Mouse (Mus musculus) ES-E14 (cell line): Measurements from ENCODE around the gene Ankrd66. TPM values are rescaled to one million over a fixed set of nuclear protein-coding genes. Genes with fewer than 3 reads are reported as not detected.

Experiments used
- DNase-seq: peaks from one replicate; pipeline ENCODE4 v3.0.0-alpha.2; 2013; ENCODE audit warnings: low read depth, low spot score
- H3K27ac ChIP-seq: 2 replicates; pipeline ENCODE4 v1.5.1; 2012; ENCODE audit warnings: low read depth, mild to moderate bottlenecking, low read length, moderate library complexity, mixed read lengths; ENCODE audit not compliant: poor library complexity, insufficient read depth, severe bottlenecking
- H3K36me3 ChIP-seq: 2 replicates; pipeline ENCODE4 v1.6.1; 2012; ENCODE audit warnings: mild to moderate bottlenecking, low read length, moderate library complexity, mixed read lengths; ENCODE audit not compliant: control insufficient read depth, poor library complexity, insufficient read depth, severe bottlenecking
- H3K4me1 ChIP-seq, 2 experiments: fragments of 150-350 bp in 1 of 2; sonication (generic) in 1 of 2; 2 replicates each; pipeline ENCODE4 v1.6.1; 2012; ENCODE audit warnings: low read length in 2 of 2, mild to moderate bottlenecking in 1 of 2, mixed read lengths in 1 of 2; ENCODE audit not compliant: control insufficient read depth in 2 of 2, insufficient read depth in 2 of 2, poor library complexity in 1 of 2
- H3K4me3 ChIP-seq, 2 experiments: fragments of 150-350 bp in 1 of 2; sonication (generic) in 1 of 2; 2 replicates each; pipeline ENCODE4 v1.5.1; 2012; ENCODE audit warnings: low read length in 2 of 2, low read depth in 1 of 2, mild to moderate bottlenecking in 1 of 2, mixed read lengths in 1 of 2; ENCODE audit not compliant: insufficient read depth in 1 of 2, poor library complexity in 1 of 2, severe bottlenecking in 1 of 2
- H3K9ac ChIP-seq: 2 replicates; pipeline ENCODE4 v1.6.1; 2012; ENCODE audit warnings: low read depth, mild to moderate bottlenecking, low read length, mixed read lengths; ENCODE audit not compliant: poor library complexity, insufficient read depth, severe bottlenecking
- H3K9me3 ChIP-seq: fragments of 150-350 bp; sonication (generic); 2 replicates; pipeline ENCODE4 v1.6.1; 2012; ENCODE audit warnings: low read depth, mild to moderate bottlenecking, low read length; ENCODE audit not compliant: control insufficient read depth, insufficient read depth
- HCFC1 ChIP-seq: IDR thresholded peaks from 2 replicates; pipeline ENCODE4 v1.6.1; 2012; ENCODE audit warnings: low read length, inconsistent platforms, borderline replicate concordance; ENCODE audit not compliant: insufficient read depth
- MAFK ChIP-seq: IDR thresholded peaks from 2 replicates; pipeline ENCODE4 v1.6.1; 2014; ENCODE audit warnings: mild to moderate bottlenecking, low read depth, low read length, inconsistent platforms; ENCODE audit not compliant: insufficient read depth
- in situ Hi-C, 2 experiments: fragments of 600-800 bp; cut with MboI; formaldehyde crosslinking; loops; one replicate each; pipeline ENCODE4 v1.15.1; 2025; ENCODE audit warnings: low sequenced_read_pairs in 2 of 2, inconsistent platforms in 1 of 2; ENCODE audit not compliant: unreplicated experiment in 2 of 2
- total RNA-seq: library from RNA; depleted of rRNA; stranded (reverse); fragments of 300-350 nt; gene quantifications from 2 replicates; pipeline ENCODE4 v1.2.3, GENCODE M21; 2012; rRNA removed

The Ankrd66 gene
- total RNA-seq, 1 experiment: not detected

GRCm38 (mm10) chr17:43485982-43486381 is 57.5 kb downstream of the Ankrd66 start:
- TF ChIP-seq MAFK (no peak), HCFC1 (no peak)
- H3K36me3 ChIP-seq: no peaks in the 10 kb centered on the region
- in situ Hi-C loops: no loop called here
- H3K4me3 ChIP-seq: no peak overlapping the region
- no peak overlapping the region for H3K9ac ChIP-seq
- no peak overlapping the region for H3K27ac ChIP-seq
- DNase-seq: no peak
- H3K9me3 ChIP-seq: no peaks in the 10 kb centered on the region
- H3K4me1 ChIP-seq: no peaks in the 10 kb centered on the region

Other genes with a start within 250 kb of the Ankrd66 start
- 5.5 and 7.2 TPM in 2 replicates for gene Adgrf5, start 183.2 kb downstream of the Ankrd66 start, total RNA-seq
- not detected in 2 replicates for gene Mep1a, start 40.8 kb downstream of the Ankrd66 start, total RNA-seq
- 4.2 and 5.7 TPM in 2 replicates for gene Pla2g7, start 24.5 kb upstream of the Ankrd66 start, total RNA-seq
- gene Tdrd6, start 86.7 kb upstream of the Ankrd66 start, total RNA-seq: 0.16 and 0.27 TPM in 2 replicates
- 5.5 and 6.7 TPM in 2 replicates for gene Slc25a27, start 123.6 kb upstream of the Ankrd66 start, total RNA-seq
- 1.6 and 1.8 TPM in 2 replicates for gene Cyp39a1, start 123.8 kb upstream of the Ankrd66 start, total RNA-seq